Mouse (Mus musculus) gastrocnemius, postnatal 36 days (tissue): Measurements from ENCODE around the gene Bcl10. TPM values are rescaled to one million over a fixed set of nuclear protein-coding genes. Genes with fewer than 3 reads are reported as not detected.
"Not testable (repeated sequence)": the region's sequence is repeated elsewhere in the genome, so short reads cannot be mapped to it uniquely, and the experiment has no call there.

Experiments
- DNase-seq, 2 experiments: peaks; one replicate each; pipeline ENCODE4 v3.0.0; 2022
- intact Hi-C: fragments of 180-260 bp; cut with DNase I; formaldehyde crosslinking; loops from one replicate; pipeline ENCODE4 v1.15.1; 2025
- total RNA-seq, 2 experiments: library from RNA; stranded (reverse); gene quantifications; 2 replicates each; pipeline ENCODE4 v1.2.3; 2021

Gene Bcl10
- total RNA-seq, 2 experiments from 2014 or later: 8.5 to 10.0 TPM

- no peak for DNase-seq
- intact Hi-C loops: loop anchor here (10.0 kb wide), 2 partner anchors 182 to 262 kb away; partner anchors contain the start of gene Ccn1
Measured at GRCm38 (mm10) chr3:145906582-145906981, 16.0 kb upstream of the Bcl10 start.

GRCm38 (mm10) chr3:145912512-145912911, 10.1 kb upstream of the Bcl10 start:
- no peak for DNase-seq
- intact Hi-C loops: no loop called here

GRCm38 (mm10) chr3:145913263-145913662, 9.3 kb upstream of the Bcl10 start:
- no peak for DNase-seq
- intact Hi-C loops: no loop called here

- intact Hi-C loops, DNase-seq: not testable (repeated sequence)
Measured at GRCm38 (mm10) chr3:145913942-145914341, 8.7 kb upstream of the Bcl10 start.

- intact Hi-C loops: no loop called here
- no peak for DNase-seq
Measured at GRCm38 (mm10) chr3:145916374-145916773, 6.2 kb upstream of the Bcl10 start.

DNA sequence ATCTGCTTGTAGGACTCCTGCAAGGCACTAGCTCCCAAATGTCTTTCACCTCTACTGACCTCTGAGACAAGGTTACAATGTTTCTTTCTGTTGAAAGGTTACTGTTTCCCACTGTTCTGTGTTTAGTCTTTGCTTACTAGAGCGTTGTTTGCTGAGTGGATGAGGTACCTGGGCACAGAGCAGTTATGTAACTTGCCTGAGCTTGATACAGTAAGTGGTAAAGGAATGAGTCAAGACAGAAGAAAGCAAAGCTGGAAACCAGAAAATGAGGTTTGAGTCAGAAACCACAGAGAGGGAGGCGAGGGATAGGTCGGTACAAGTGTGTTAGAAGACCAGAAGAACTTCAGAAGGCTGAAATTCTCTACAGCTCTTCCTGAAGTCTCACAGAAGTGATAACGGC, 5.8 kb upstream of the Bcl10 start:
- no peak for DNase-seq
- intact Hi-C loops: no loop called here

DNA sequence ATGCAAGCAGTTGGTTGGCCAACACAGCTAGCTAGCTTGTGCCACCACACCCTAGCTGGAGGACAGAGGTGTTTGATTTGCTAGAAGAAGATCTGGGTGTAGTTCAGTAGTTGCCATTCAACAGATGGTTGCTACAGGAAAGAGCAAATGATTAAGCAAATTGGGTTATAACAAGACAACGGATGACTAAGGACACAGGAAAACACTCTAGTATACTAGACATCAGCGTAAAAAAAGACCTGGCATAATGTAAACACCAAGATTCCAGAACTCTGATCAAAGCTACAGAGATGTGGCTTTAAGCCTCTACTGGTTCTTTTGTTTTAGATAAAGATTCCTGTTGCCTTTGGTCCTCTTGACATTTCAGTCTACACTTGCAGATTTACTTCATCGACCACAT, 367 bp downstream of the Bcl10 start:
- intact Hi-C loops: no loop called here
- no peak for DNase-seq

DNA sequence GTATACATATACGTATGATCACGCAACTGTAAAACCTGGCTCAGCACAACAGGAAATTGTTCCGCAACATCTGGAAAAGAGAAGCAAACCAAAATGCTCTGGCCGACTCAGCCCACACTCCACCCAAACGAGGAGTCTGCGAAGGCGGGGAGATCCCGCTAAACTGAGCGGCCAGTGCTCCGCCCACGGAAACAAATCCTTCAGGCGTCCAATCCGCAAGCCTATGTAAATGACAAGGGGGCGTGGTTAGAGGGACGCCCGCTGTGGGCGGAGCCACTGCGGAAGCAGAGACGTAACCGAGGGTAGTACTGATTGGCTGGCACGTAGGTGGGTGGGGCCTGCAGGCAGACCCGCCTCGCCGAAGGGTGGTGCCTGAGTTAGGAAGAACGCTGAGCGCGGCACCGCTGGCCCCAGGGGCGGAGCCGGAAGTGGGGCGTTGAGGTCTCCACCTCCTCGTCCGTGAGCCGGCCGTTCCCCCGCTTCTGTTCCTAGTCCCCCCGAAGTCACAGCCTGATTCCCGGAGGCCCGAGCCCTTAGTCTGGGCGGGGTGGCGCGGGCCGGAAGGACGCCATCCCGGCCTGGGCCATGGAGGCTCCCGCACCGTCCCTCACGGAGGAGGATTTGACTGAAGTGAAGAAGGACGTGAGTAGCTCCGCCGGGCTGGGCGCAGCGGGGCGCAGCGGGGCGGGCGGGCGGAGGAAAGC, 1.4 kb downstream of the Bcl10 start:
- DNase-seq: peak; percentile 98 to 99
- intact Hi-C loops: no loop called here

GRCm38 (mm10) chr3:145924649-145925337, 2.2 kb downstream of the Bcl10 start:
- DNase-seq: peak; percentile 31 to 50
- intact Hi-C loops: no loop called here

- intact Hi-C loops: no loop called here
- no peak for DNase-seq
Measured at GRCm38 (mm10) chr3:145925506-145925905, 2.9 kb downstream of the Bcl10 start.

GRCm38 (mm10) chr3:145929525-145930400, 7.2 kb downstream of the Bcl10 start:
- DNase-seq: no peak

DNA sequence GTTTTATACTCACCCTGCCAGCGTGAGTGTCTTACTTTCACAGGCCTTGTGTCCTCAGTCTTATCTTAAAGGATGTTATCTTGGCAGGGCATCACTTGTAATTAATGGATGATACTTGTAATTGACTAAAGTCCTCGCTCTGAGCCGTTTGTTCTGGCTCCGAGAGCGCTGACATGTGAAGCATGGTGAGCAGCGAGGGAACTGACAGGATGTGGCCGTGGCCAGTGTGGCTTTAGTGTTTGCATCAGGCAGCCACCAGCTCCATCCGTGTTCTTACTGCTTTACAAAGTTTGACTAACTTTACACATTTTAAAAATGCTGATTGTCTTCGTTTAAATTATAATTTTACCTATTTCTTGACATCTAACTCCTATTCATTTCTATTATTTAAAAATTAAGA, 11.2 kb downstream of the Bcl10 start:
- DNase-seq: no peak
- intact Hi-C loops: no loop called here

More at GRCm38 (mm10) chr3:145929525-145930400, 7.2 kb downstream of the Bcl10 start:
- intact Hi-C loops: no loop called here

- intact Hi-C loops: loop anchor here (5.0 kb wide), 1 partner anchor 120 kb away; no protein-coding TSS in a partner anchor
- peak; percentile 85 to 89 for DNase-seq
Measured at GRCm38 (mm10) chr3:145937505-145938404, 15.2 kb downstream of the Bcl10 start, which contains the start of gene 2410004B18Rik. Gene 2410004B18Rik, plus strand, starts transcription at chr3:145938014.

GRCm38 (mm10) chr3:145938405-145939349, 16.1 kb downstream of the Bcl10 start:
- intact Hi-C loops: loop anchor here (5.0 kb wide), 1 partner anchor 119 kb away; no protein-coding TSS in a partner anchor
- DNase-seq: no peak

GRCm38 (mm10) chr3:145939402-145939801, 16.8 kb downstream of the Bcl10 start:
- no peak for DNase-seq
- intact Hi-C loops: loop anchor here (5.0 kb wide), 1 partner anchor 118 kb away; no protein-coding TSS in a partner anchor

DNA sequence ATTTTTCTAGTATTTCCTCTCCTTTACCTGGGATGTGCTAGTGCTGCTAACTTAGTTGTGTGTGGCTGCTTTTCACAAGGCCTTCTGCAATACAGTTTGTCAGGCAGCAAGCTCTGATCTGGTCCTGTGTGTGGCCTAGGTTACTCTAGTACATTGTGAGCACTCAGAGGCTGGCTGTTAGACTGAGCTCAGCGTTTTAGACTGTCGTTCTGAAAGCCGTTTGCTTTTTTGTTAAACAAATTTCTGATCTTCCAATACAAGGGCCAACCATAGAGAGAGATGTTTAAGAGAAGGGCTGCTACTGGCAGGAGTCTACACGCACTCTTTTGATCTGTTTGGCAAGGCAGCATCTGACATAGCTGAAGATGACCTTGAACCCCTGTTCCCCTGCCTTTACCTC, 17.4 kb downstream of the Bcl10 start:
- no peak for DNase-seq
- intact Hi-C loops: loop anchor here (5.0 kb wide), 2 partner anchors 117 to 242 kb away; no protein-coding TSS in a partner anchor

DNA sequence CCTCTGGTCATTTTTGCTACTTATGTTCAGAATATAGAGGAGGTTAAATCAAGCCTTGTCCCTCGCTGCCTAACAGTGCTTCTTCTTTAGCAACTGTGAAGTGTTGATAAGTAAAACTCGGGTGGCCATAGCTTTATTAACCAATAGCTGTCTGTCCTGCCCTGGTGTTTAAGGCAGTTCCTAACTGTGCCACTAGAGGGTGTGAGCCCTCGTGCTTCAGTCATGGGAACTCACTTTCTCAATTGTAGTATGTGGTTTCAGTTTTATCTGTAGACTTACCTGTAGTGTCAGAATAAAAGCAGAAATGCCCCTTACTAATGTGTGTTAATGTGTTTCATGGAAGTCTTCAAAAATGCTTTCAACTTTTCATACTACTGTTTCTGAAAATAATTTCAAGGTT, 19.4 kb downstream of the Bcl10 start:
- peak in 1 of 2 experiments; percentile 43 for DNase-seq
- intact Hi-C loops: loop anchor here (5.0 kb wide), 1 partner anchor 240 kb away; no protein-coding TSS in a partner anchor

DNA sequence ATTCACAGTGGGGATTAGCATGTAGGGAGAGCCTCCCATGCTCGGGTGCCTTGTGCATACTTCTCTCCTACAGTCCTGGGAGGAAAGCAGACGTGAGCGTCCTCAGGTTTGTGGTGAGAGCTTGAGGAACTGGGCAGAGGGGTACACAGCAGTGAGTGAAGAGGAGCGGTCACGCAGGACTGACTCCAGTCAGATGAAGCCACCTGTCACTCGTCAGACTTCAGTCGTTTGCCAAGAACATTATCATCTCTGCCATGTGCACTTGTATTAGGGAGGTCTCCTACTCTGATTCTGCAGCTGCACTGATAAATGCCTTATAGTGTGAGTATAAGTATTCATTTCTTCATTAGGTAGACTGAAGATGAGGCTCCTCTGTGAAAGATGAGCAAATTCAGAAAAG, 21.7 kb downstream of the Bcl10 start:
- intact Hi-C loops: loop anchor here (5.0 kb wide), 1 partner anchor 238 kb away; no protein-coding TSS in a partner anchor
- DNase-seq: no peak
